Mouse (Mus musculus) erythroblast, adult 5-6 weeks (primary cell): ENCODE results near the gene Rasgrp1. TPM values are rescaled to one million over a fixed set of nuclear protein-coding genes. Genes with fewer than 3 reads are reported as not detected.

ENCODE experiments used
- ATAC-seq: replicated peaks from 2 replicates; pipeline ENCODE4 v1.8.0; 2016; ENCODE audit warnings: moderate number of reproducible peaks, mild to moderate bottlenecking, moderate TSS enrichment, inconsistent platforms; ENCODE audit not compliant: poor library complexity, low FRiP score, severe bottlenecking
- total RNA-seq, 2 experiments: library from RNA; stranded (forward) in 1 of 2; stranded (reverse) in 1 of 2; fragments of 150-400 nt in 1 of 2; fragments of 200-764, 138-1000 nt in 1 of 2; gene quantifications; 2 replicates each; pipeline versions ENCODE4 v1.2.3 to v1.2.4; 2015 to 2017; ENCODE audit warnings: low replicate concordance in 2 of 2

The Rasgrp1 gene
- total RNA-seq (2015; ENCODE audit: low replicate concordance) = 0.21 TPM in 1 of 2 replicates, not detected in the other
- total RNA-seq (2017; ENCODE audit: low replicate concordance) = 0.17 TPM in 1 of 2 replicates, not detected in the other

DNA sequence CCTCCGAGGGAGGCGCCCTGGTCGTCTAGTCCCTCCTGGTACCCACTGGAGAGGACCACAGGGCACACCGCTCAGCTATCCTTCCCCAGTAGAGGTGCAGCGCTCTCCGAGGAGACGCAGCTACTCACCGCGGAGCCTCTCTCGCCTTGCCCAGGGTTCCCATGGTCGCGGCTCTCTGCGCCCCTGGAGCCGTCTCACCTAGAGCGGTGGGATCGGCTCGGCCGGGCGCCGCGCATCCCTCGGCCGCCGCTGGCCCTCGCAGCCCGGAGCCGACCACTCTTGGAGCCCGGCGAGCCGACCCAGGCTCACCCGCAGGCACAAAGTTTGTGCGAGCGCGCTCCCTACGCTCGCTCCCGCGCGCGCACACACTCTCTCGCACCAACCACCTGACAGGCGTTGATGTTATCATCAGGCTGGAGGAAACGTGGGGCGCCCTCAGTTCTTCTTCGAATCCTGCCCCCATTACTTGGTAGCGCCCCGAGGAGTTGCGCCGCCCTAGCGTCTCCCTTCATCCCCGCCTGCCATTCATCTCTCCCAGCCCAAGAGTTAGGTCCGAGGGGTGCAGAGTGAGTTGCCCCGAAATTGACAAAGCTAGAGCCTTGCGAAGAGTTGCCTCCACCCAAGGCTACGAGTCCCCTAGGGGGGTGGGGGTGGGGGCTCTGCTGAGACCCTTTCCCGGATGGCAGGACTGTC lies at the start of gene Rasgrp1:
Gene Rasgrp1, minus strand, starts transcription at position 455 of the 693 bp plus-strand sequence.
- no peak for ATAC-seq

DNA sequence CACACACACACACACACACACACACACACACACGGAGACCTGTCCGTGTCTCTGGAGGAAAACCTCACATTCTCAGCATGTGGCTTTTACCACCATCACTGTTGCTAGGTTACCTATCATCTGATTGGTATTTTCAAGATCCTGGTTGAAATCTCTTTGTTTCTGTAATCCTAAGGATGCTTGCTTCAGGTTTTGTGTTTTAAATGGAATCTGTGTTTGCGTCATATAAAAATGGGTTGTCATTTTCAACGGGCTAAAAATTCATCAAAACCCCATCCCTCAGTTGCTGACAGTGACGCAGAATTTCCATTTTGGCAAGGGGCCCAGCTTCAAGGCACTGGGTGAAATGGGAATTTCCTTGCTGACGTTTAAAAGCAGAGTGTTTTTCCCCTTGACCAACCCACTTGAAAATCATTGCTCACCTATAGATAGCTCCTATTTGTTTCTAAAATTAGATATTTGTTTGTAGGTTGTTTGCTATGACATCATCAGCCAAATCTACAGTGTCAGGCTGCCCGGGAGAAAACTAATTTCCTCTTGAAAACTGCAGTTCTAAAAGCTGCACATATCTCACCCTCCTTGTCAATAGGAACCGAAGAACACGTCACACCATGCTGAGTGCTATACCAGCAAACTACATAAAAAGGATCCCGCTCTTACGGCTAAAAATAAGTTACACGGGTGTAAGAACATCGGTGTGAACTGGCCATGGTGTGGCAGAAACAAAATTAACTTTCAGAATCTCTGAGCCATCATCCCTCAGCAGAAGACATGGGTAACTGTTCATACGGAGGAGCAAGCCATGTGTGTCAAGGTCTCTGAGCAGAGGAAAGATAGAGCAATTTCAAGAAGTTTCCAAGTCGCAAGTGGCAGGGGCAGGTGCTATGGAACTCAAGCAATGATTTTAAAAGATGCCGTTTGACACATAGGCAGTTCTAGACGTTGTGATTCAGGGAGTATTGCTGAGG lies 47.4 kb upstream of the Rasgrp1 start:
- no peak for ATAC-seq

DNA sequence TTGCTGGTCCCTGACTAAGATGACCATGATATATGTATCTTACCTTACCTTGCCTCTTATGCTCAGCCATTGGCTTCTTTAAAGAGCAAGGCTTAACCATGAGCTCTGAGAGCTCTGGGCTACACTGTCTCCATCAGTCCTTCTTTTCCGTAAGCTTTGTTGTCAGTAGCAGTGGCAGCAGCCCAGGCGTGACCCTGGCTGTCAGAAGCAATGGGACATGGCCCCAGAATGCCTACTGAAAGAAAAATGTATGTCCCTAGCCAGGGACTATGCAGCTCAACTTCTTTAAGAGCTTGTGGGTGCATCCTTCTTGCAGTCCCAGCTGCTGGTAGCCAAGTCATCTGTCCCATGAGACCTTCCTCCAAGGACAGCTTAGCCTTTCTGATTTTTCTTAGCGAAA lies 46.7 kb upstream of the Rasgrp1 start:
- no peak for ATAC-seq

DNA sequence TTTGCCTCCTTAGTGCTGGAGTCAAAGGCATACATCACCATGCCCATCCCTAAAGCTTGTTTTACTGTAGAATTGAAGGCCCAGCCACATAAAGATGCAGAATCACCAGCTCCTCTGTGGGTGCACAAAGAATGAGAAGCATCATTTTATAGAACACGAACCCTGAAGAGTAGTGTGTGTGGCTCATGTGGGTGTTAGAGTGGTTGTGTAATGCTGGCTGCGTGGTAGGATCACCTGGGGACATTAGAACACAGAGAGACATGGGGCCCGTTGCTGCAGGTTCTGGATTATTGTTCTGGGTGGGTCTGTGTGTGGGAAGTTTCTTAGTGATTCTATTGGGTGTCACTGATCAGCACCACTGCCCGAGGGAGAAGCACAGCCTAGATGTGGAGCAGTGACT lies 45.3 kb upstream of the Rasgrp1 start:
- no peak for ATAC-seq

DNA sequence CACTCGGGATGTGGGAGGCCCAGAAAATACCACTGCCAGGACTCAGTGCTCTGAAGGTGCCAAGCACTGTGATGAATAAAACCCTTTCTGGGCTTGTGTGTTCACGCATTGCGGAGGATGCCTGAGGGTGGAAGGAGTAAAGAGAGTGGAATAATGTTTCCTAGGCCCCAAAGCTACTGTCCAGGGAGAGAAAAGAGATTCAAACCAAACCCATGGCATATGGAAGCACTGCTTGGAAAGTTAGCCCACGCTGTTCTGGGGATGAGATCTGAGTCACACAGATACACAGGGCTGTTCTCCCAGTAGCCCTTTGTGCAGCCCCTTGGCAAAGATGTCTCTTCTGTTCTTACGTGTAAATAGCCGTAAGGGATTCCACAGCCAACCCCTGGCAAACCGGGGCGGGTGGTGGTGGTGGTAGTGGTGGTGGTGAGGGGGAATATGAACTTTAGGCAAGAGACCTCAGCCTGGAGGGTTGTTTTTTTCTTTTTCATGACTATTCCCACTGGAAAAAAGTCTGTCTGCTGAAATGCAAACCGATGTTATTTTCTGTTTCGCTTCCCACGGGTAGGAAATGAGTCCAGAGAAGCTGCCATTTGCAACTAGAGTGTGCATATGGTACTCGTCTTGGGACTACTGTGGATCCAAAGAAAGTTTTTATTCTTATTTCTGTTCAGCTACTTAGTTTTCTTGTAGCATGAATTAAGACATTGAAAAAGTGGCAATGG lies 44.3 kb upstream of the Rasgrp1 start:
- no peak for ATAC-seq

DNA sequence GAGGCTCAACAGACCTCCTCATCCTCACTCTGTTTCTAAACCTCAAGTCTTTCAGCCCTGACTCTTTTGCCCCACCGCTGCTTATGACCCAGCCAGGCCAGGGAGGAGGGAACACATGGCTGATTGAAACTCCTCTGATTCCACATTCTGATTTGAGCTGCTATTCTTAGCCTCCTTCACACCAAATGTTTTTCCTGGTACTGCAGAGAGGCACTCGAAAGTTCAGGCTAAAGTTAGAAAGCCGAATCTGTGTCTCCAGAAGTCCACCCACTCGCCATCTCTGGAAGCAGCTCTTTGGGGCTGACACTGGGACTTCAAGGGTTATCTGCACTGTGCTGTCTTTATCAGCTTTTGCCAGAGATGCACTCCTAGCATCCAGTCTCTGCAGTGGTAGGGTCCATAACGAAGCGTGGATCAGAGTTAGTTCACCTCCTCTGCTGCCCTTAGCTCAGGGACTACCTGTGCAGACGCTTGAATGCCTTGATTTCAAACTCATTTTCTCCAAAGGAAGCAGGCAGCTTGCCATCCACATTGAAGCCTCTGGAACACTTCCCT lies 43.3 kb upstream of the Rasgrp1 start:
- ATAC-seq = no peak

DNA sequence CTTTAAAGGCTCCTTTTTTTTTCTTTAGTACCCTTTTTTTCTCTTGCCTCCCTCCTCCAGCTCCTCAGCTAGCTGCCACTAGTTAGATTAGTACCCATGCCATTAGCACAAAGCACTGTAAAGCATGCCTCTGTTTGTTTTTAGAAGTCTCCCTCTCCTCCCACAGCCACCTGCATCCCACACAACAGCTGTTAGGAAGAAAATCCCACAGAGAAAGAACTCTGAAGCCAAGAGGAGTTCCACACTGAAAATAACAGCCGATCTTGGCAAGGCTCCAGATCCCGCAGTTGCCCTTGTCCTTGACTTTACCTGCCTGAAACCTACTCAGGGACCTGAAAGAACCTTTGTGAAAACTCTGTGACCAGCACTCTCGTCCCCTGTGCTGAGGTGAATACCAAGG lies 38.5 kb upstream of the Rasgrp1 start:
- no peak for ATAC-seq

DNA sequence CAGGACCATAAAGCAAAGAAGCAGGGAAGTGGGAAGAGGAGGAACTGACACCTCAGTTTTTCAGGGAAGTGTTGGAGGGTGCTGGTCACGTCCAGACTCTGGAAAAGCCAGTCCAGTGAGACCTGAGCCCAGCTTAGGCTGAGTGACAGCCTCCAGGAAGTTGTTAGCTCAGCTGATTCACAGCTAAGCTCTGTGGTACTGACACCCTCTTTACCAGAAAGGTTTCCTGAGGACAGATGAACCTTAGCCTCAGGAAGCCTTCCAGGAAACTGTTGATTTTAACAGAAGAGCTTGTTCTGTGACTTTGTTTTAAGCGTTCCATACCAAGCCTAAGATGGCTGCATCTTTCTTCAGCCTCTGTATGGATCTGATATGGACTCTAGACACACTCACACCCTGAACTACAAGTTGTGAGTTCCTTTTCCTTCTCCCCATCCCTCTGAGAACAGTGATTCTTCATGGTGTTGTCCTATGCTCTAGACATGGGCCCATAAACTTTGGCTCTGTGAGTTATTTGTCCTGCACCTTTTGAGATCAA lies 31.6 kb upstream of the Rasgrp1 start:
- ATAC-seq = no peak

DNA sequence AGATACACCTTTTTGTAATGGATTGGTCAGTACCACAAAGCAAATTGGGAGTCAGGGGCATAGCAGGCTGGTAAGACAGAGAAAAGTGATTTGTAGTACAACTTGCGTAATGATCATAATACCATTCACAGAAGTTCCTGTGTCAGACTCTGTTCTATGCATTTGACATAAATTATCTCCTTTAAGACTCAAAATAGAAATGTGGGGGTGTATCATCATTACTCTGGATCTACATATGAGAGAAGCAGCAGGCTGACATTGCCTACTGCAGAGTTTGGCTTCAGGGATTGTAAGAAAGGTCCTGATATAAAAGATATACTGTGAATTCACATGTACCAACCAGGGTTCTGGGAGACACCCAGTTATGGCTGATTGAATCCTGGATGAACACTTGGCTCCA lies 28.9 kb upstream of the Rasgrp1 start:
- no peak for ATAC-seq

DNA sequence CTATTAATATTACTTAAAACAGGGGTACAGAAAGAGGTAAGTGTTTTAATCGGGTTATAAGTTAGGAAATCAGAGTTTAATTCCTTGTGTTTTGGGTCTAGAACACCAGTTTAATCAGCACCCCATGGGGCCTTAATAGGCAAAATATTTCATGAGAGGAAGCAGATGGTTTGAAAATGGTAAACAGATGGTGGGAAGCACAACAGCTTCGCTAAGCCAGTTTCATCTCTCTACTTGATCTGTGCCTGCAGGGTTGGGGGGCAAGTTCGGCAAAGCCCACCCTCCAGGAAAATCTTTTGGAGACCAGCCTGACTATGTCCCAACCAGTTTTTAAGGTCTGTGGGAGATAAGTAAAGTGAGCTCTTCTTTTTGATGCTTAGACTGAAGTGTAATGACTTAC lies 23.7 kb upstream of the Rasgrp1 start:
- no peak for ATAC-seq

DNA sequence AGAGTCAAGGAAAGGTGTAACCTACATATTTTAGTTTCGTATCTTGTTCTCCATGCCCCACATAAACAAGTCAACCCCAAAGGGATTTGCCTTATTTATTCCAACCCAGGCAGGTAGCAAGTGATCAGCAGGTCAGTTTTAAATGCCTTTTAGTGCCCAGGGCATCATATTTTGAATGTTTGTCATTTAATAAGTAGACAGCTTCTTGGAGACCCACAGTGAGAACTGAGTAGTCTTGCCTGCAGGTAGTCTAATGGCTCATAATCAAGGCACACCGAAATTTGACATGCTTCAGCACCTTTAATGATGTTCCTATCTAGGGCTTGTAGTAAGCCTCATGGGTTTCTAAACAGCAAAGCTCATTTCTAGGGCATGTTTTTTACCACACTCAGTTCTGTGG lies 21.3 kb upstream of the Rasgrp1 start:
- ATAC-seq = no peak

DNA sequence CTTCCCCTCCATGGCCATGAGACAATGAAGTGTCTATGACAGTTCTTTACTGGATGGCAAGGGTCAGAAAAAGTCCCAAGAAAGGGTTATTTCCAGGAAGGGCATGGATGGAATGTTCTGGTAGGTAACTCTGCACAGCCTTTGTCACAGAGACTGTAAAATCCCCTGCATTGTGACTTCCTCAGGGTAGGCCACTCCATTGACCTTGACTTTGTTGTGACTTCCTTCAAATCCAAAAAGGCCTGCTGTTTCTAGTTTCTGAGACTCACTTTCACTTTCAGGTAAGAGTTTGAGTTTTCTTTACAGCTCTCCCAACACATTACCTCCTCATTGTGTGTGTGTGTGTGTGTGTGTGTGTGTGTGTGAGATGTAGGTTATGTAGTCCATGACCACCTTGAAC lies 15.1 kb upstream of the Rasgrp1 start:
- no peak for ATAC-seq

DNA sequence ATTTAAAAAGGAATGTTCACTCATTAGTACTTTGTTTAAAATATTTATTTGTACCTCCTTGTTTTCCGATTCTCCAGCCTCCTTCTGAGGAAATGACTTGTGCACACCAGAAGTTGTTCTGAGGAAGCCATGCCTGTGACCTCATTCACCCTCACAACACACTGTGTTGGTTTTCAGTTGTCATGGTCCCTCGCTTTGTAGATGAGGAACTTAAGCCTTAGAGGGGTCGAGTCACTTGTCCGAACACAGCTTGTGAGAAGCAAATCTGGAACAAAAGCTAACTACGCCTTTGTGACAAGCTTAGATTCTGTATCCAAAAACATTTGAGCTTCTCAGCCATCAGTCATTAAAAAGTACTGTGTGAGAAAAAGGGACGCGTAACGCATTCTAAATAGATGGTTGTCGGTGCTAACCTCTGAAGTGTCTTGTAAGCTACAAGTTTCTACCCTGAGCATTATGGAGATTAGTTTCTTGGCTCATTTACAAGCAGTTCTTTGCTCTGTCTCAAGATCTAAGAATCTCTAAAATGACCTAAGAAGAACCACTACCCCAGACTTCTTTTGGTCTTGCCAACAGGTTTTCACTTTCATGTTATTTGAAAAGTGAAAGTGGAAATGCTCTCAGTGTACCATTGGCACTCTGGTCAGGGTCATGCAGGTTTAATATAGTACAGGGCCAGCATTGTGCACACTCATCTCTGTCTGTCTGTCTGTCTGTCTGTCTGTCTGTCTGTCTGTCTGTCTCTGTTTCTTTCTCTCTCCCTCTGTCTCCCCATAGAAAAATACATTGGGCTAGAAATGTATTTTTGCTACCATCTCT lies 9.7 kb upstream of the Rasgrp1 start:
- ATAC-seq = no peak

DNA sequence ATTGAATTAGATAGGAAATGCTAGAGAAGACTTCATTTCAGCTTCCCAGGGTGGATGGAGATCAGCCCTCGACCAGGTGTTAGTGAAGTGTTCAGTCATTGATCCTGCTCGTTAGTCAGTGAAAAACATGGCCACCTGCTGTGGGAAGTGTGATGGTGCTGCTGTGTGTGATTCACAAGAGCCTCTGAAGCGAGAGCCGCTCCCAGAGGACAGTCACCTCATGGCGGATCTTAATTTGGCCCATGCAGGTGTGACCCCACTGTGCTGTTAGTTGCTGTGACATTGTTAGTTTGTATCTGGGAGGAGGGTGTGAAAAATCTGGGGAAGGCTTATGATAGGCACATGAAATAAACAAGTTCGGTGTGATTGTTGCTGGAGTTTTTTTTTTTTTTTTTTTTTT lies 7.3 kb upstream of the Rasgrp1 start:
- no peak for ATAC-seq

DNA sequence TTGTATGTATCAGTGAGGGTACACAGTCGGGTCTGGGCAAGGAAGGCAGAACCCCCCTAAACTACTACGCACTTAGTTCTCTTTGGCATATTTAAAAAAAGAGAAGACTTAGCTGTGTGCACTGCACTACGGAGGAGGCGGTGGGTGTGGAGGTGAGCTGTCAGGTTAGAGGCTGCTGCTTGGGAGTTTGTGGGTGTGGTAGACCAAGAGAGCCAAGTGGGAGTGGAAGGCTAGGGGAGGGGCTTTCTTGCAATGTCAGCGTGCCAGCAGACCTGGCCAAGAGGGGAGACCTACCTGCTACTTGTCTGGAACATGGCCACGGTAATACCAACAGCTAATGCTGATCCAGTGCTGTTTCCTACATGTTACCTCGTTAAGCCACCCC lies 431 bp upstream of the Rasgrp1 start:
- no peak for ATAC-seq

DNA sequence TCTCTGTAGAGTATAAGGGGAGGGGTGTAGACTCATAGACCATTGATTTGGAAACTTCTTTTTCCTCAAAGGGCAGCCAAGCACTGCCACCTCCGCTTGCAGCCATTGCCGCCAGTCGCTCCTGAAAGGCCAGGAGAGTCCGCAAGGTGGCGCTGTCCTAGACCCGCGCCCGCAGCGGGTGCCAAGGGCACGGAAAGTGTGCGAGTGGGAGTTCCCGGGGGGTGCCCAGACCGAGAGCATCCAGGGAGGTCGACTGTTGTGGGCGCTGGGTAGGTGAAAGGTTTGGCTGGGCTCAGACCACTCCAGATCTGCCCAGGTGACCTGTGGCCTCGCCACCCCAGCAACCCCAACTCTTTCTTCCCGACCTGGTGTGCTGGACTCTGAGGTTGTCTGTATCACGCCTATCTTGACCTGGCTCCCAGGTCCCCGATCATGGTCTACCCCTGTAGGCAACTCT lies 683 bp downstream of the Rasgrp1 start:
- no peak for ATAC-seq

DNA sequence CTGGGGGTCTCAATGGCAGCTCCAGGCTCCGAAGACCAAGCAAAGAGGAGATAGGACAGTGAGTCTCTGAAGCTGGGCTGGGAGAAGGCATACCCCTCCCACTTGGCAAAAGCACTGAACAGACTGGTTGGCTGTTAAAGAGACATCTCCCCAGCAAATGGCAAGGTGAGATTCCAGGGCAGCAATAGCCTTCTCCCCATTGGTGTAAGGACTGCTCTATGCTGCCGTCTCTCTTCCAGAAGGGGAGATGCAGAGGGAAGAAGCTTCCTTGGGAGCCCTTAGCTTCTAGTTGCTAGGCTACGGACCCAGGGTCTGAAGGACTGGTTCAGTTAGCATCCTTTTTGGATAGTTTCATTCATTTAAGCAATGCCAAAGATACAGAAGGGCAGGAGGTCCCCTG lies 4.3 kb downstream of the Rasgrp1 start:
- ATAC-seq = no peak

DNA sequence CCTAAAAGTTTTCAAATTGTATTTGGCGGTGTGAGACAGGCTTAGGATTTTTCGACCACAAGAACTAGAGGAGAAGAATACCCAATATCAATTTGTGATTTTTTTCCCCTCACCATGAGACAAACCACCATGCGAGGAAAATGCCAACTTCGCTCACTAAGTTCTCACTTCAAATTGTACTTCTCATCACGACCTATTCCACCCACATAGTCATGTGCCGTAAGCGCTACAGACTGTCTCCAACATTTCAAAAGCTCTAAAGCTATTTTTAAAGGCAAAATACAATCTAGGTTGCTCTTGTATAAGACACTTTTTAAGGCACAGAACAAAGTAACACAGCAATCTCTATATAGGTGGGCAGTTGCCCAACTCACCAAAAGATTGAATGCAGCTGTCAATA lies 4.9 kb downstream of the Rasgrp1 start:
- no peak for ATAC-seq
